Mouse (Mus musculus) liver, embryonic 16.5 days (tissue): Measurements from ENCODE around the gene Dip2c. TPM values are rescaled to one million over a fixed set of nuclear protein-coding genes. Genes with fewer than 3 reads are reported as not detected.

ENCODE experiments used
- ATAC-seq: fragments of 200-750 bp; cut with Nextera tagmentation; 2 replicates; pipeline ENCODE4 v1.8.0; 2017; ENCODE audit warnings: low read depth, mild to moderate bottlenecking, moderate number of reproducible peaks, moderate library complexity
- H3K27ac ChIP-seq: fragments of 300-500 bp; sonication (generic); 2 replicates; pipeline ENCODE4 v1.5.1; 2014; ENCODE audit warnings: mild to moderate bottlenecking, low read length
- H3K27me3 ChIP-seq: fragments of 300-500 bp; sonication (generic); 2 replicates; pipeline ENCODE4 v1.6.1; 2014; ENCODE audit warnings: low read depth, low read length, mixed read lengths; ENCODE audit not compliant: control insufficient read depth, insufficient read depth
- H3K36me3 ChIP-seq: fragments of 300-500 bp; sonication (generic); 2 replicates; pipeline ENCODE4 v1.6.1; 2014; ENCODE audit warnings: mild to moderate bottlenecking; ENCODE audit not compliant: control insufficient read depth, insufficient read depth
- H3K4me1 ChIP-seq: fragments of 300-500 bp; sonication (generic); 2 replicates; pipeline ENCODE4 v1.6.1; 2014; ENCODE audit warnings: low read depth, low read length, mixed read lengths; ENCODE audit not compliant: control insufficient read depth
- H3K4me2 ChIP-seq: fragments of 300-500 bp; sonication (generic); 2 replicates; pipeline ENCODE4 v1.6.1; 2014; ENCODE audit warnings: low read depth, low read length, mixed read lengths
- H3K4me3 ChIP-seq: fragments of 300-500 bp; sonication (generic); 2 replicates; pipeline ENCODE4 v1.5.1; 2014; ENCODE audit warnings: low read depth, mild to moderate bottlenecking, low read length
- H3K9ac ChIP-seq: fragments of 300-500 bp; sonication (generic); 2 replicates; pipeline ENCODE4 v1.6.1; 2014; ENCODE audit warnings: low read depth, low read length
- H3K9me3 ChIP-seq: fragments of 300-500 bp; sonication (generic); replicated peaks from 2 replicates; pipeline ENCODE4 v1.6.1; 2016; ENCODE audit warnings: low read length; ENCODE audit not compliant: control insufficient read depth
- WGBS: fragments of 180-500 bp; shearing (Covaris S2); extraction: QIAGEN DNeasy Blood & Tissue Kit; methylation state at CpG from one replicate; pipeline ENCODE4 v1.1.7; 2014; ENCODE audit not compliant: insufficient replicate concordance; 5-methylcytosine and 5-hydroxymethylcytosine counted together
- polyA plus RNA-seq: library from polyadenylated mRNA; unstranded; fragments of >200 nt; fragmentation: Nextera tagmentation; extraction: Ambion mirVana; gene quantifications from 2 replicates; pipeline ENCODE4 v1.2.1, GENCODE M21; 2015

The Dip2c gene
- polyA plus RNA-seq, 1 experiment from 2014 or later, result 0.58 TPM

GRCm38 (mm10) chr13:9712971-9713370 lies 436.6 kb downstream of the Dip2c start:
- WGBS, result 74% methylated on average over 3 of the region's 3 CpGs

DNA sequence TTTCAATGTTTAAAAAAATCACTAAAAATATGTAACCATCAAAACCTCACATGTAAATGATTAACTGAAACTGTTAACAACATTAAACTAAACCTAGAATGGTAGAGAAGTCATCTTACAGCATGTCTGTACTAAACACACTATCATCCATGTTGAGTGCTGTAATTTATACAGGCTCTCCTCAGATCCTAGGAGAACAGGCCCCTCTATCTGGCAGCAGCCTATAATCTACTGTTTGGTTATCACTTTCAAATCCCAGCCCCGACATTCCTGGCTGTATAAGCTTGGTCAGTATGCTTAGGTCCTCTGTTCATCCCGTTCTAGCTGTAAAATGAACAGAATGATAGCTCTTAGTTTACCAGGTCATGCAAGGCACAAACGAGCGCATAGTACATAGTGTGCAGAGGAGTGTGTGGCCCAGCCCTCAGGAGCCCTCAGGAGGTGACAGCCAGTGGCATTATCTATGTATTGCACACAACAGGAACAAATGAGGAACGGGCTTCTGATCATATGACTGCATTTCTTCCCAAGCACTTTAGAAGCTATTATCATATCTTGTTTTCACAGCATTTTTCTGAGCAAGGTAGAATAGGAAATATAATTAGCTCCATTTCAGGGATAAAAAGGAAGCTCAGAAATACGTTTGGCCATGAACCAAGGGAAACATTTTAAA lies 437.3 kb downstream of the Dip2c start:
- Histone ChIP-seq H3K4me3 (no peak overlapping the region), H3K4me1 (peaks cover 3% of the 10 kb centered on the region), H3K27me3 (no peaks in the 10 kb centered on the region), H3K4me2 (no peak overlapping the region; the same call in 1 of the 2 replicates), H3K27ac (no peak overlapping the region), H3K36me3 (no peaks in the 10 kb centered on the region), H3K9me3 (no peaks in the 10 kb centered on the region), H3K9ac (no peak overlapping the region)
- 30% methylated on average over 6 of the region's 6 CpGs for whole genome bisulfite sequencing
- peak; percentile 93 for ATAC-seq

More at GRCm38 (mm10) chr13:9712971-9713370, 436.6 kb downstream of the Dip2c start:
- no peaks in the 10 kb centered on the region for H3K27me3 ChIP-seq
- no peak overlapping the region for H3K9ac ChIP-seq
- no peaks in the 10 kb centered on the region for H3K36me3 ChIP-seq
- H3K4me2 ChIP-seq, result no peak overlapping the region
- no peaks in the 10 kb centered on the region for H3K9me3 ChIP-seq
- peaks cover 3% of the 10 kb centered on the region for H3K4me1 ChIP-seq
- H3K27ac ChIP-seq, result no peak overlapping the region
- H3K4me3 ChIP-seq, result no peak overlapping the region
- ATAC-seq, result no peak

GRCm38 (mm10) chr13:9715224-9715623 lies 438.9 kb downstream of the Dip2c start:
- H3K27ac ChIP-seq, result no peak overlapping the region
- H3K4me2 ChIP-seq, result no peak overlapping the region
- no peak overlapping the region for H3K4me3 ChIP-seq
- ATAC-seq, result no peak
- no peak overlapping the region for H3K9ac ChIP-seq
- 44% methylated on average over 1 of the region's 1 CpGs for WGBS
- peaks cover 3% of the 10 kb centered on the region for H3K4me1 ChIP-seq
- H3K9me3 ChIP-seq, result no peaks in the 10 kb centered on the region
- no peaks in the 10 kb centered on the region for H3K36me3 ChIP-seq
- H3K27me3 ChIP-seq, result no peaks in the 10 kb centered on the region

Other genes starting within 250 kb of the Dip2c start
- 24.1 and 24.4 TPM in 2 replicates for gene Larp4b, start 182.6 kb upstream of the Dip2c start, polyA plus RNA-seq